Mouse (Mus musculus) R1 (cell line): ENCODE measurements at regions not wholly inside any gene's neighbourhood (a gene's known extent, or its start where the extent isn't known, plus 50 kb on each side); places are given as distances from the start of the nearest gene placed in this dataset.

Source experiments
- DNase-seq: peaks from one replicate; pipeline ENCODE4 v3.0.0-alpha.2; 2018; ENCODE audit warnings: low read depth, low spot score

DNA sequence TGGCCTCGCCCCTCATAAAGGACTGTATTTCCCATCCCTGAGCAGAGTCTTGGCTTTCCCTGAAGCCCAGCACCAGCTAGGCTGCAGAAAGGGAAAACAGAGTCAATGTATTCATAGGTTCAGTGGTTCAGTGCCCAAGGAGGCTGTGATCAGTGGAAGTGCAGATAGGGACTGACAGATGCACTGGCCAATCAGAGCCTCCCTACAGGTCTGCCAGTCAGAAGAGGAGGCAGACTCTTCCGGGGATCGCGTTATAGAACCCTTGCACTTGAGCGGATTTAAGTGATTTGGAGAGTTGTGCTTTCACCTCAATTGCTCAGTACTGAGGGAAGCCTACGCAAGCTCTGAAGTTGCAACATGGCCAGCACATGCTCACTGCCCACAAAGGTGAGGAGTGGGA, 153.9 kb downstream of the BC005561 start:
- DNase-seq, result peak; percentile 93
